Mouse (Mus musculus): ENCODE data around the gene Gamt. TPM values are rescaled to one million over a fixed set of nuclear protein-coding genes. Genes with fewer than 3 reads are reported as not detected.
"Not testable (repeated sequence)": the region's sequence is repeated elsewhere in the genome, so short reads cannot be mapped to it uniquely, and the experiment has no call there.

Gamt gene
- polyA plus RNA-seq, 1 experiment from 2014 or later = 61.2 TPM

- Histone ChIP-seq H3K4me3 (ENCODE audit: low read depth, low read length) (peak overlapping the region; percentile 94), H3K4me2 (ENCODE audit: low read length) (peak overlapping the region; percentile 91), H3K36me3 (ENCODE audit: control insufficient read depth, insufficient read depth, low read length) (peaks cover 25% of the 10 kb centered on the region), H3K27ac (ENCODE audit: low read depth) (0 out of 2 replicates have a peak overlapping the region, but pooled peaks have one; percentile 91), H3K4me1 (replicated peaks; ENCODE audit: control insufficient read depth, insufficient read depth, low read length) (peaks cover 10% of the 10 kb centered on the region)
- not testable (repeated sequence) for H3K9me3 ChIP-seq (ENCODE audit: control insufficient read depth, low read length); H3K27me3 ChIP-seq (replicated peaks; ENCODE audit: control insufficient read depth, insufficient read depth, low read length); H3K9ac ChIP-seq (ENCODE audit: low read length); ATAC-seq (replicated peaks; ENCODE audit: low FRiP score, low TSS enrichment, low read depth); DNase-seq (ENCODE audit: low spot score)
- 33% methylated on average over 3 of the region's 3 CpGs for whole genome bisulfite sequencing
Observed at GRCm38 (mm10) chr10:80248437-80248836, 12.4 kb downstream of the Gamt start.

DNA sequence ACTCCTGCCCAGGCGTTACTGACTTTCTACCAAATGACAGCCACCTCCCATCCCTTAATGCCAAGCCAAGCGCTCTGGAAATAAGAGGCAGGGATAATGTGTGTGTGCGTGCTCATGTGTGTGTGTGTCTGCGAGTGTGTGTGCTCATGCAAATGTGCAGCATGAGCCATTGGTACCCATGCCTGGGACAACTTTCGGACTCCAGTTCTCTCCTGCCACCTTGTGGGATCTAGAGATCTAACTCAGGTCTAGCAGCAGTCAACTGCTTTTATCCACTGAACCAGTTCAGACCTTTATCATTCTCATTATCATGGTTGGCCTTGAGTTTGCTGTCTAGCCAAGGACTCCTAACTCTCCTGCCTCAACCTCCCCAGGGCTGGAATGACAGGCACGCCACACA is 13.0 kb downstream of the Gamt start:
- ATAC-seq (replicated peaks; ENCODE audit: low FRiP score, low TSS enrichment, low read depth) = no peak
- H3K4me1 ChIP-seq (replicated peaks; ENCODE audit: control insufficient read depth, insufficient read depth, low read length) = peaks cover 10% of the 10 kb centered on the region
- no peak overlapping the region for H3K9ac ChIP-seq (ENCODE audit: low read length)
- H3K9me3 ChIP-seq (ENCODE audit: control insufficient read depth, low read length) = no peaks in the 10 kb centered on the region
- no peak for DNase-seq (ENCODE audit: low spot score)
- 52% methylated on average over 6 of the region's 6 CpGs for WGBS
- H3K4me2 ChIP-seq (ENCODE audit: low read length) = no peak overlapping the region
- no peak overlapping the region for H3K27ac ChIP-seq (ENCODE audit: low read depth)
- H3K36me3 ChIP-seq (ENCODE audit: control insufficient read depth, insufficient read depth, low read length) = peaks cover 25% of the 10 kb centered on the region
- no peak overlapping the region for H3K4me3 ChIP-seq (ENCODE audit: low read depth, low read length)
- no peaks in the 10 kb centered on the region for H3K27me3 ChIP-seq (replicated peaks; ENCODE audit: control insufficient read depth, insufficient read depth, low read length)

DNA sequence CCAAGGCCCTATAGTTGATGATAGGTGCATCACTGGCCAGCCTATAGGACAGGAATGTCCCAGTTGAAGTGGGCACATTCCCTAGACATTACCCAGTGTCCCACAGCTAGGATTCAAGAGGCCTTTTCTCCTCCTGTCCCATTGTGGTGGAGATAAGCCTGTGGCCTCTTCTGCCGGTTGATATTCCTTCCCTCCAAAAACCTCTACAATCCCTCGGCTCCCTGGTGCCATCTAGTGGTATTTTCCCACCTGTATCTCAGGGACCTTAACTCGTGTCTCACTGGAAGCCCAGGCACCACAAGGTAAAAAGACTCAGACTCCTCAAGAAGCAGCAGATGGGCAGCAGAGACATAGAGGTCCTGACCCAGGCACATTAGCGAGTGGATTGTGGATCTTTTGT is 15.2 kb downstream of the Gamt start:
- Histone ChIP-seq H3K36me3 (ENCODE audit: control insufficient read depth, insufficient read depth, low read length) (peaks cover 42% of the 10 kb centered on the region), H3K9ac (ENCODE audit: low read length) (no peak overlapping the region), H3K27me3 (replicated peaks; ENCODE audit: control insufficient read depth, insufficient read depth, low read length) (no peaks in the 10 kb centered on the region), H3K4me2 (ENCODE audit: low read length) (no peak overlapping the region), H3K9me3 (ENCODE audit: control insufficient read depth, low read length) (no peaks in the 10 kb centered on the region), H3K27ac (ENCODE audit: low read depth) (no peak overlapping the region), H3K4me3 (ENCODE audit: low read depth, low read length) (no peak overlapping the region), H3K4me1 (replicated peaks; ENCODE audit: control insufficient read depth, insufficient read depth, low read length) (peaks cover 10% of the 10 kb centered on the region)
- 3% methylated on average over 4 of the region's 4 CpGs for WGBS
- ATAC-seq (replicated peaks; ENCODE audit: low FRiP score, low TSS enrichment, low read depth) (peak; percentile 8; the same call in 1 of the 2 replicates), DNase-seq (ENCODE audit: low spot score) (peak; percentile 88)

DNA sequence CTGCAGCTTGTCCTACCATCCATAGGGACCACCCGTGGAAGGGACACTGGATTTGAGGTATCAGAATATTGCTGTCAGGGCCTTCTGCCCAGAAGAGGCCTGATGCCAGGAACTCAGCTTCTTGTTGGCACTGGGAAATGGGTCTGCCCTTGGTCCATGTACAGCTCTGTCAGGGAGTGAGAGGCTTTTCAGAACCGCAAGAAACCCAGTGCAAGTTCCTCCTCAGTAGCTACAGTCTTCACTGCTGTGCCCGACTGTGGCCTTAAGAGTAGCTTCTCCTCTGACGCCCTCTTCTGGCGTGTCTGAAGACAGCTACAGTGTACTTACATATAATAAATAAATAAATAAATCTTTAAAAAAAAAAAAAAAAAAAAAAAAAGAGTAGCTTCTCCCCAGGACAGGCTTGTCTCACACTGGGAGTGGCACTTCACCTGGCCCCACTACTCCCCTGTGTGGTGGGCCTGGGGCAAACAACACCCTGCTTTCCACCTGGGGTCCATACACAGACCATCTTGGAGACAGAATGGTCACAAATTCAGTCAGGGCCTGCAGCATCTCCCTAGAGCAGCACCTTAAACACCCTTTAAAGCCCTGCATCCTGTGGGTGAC is 15.9 kb downstream of the Gamt start:
- H3K4me3 ChIP-seq (ENCODE audit: low read depth, low read length) = no peak overlapping the region
- peaks cover 49% of the 10 kb centered on the region for H3K36me3 ChIP-seq (ENCODE audit: control insufficient read depth, insufficient read depth, low read length)
- H3K4me1 ChIP-seq (replicated peaks; ENCODE audit: control insufficient read depth, insufficient read depth, low read length) = peaks cover 5% of the 10 kb centered on the region; the same call in 1 of the 2 replicates
- no peak overlapping the region for H3K9ac ChIP-seq (ENCODE audit: low read length)
- no peaks in the 10 kb centered on the region for H3K27me3 ChIP-seq (replicated peaks; ENCODE audit: control insufficient read depth, insufficient read depth, low read length)
- no peak overlapping the region for H3K4me2 ChIP-seq (ENCODE audit: low read length)
- ATAC-seq (replicated peaks; ENCODE audit: low FRiP score, low TSS enrichment, low read depth) = no peak
- H3K9me3 ChIP-seq (ENCODE audit: control insufficient read depth, low read length) = no peaks in the 10 kb centered on the region
- peak; percentile 75 for DNase-seq (ENCODE audit: low spot score)
- 38% methylated on average over 5 of the region's 5 CpGs for WGBS
- no peak overlapping the region for H3K27ac ChIP-seq (ENCODE audit: low read depth)

- Histone ChIP-seq H3K9me3 (ENCODE audit: control insufficient read depth, low read length) (no peaks in the 10 kb centered on the region), H3K4me2 (ENCODE audit: low read length) (no peak overlapping the region), H3K36me3 (ENCODE audit: control insufficient read depth, insufficient read depth, low read length) (peaks cover 72% of the 10 kb centered on the region), H3K4me3 (ENCODE audit: low read depth, low read length) (no peak overlapping the region), H3K4me1 (replicated peaks; ENCODE audit: control insufficient read depth, insufficient read depth, low read length) (0 out of 2 replicates have a peak, but pooled peaks cover 4% of the 10 kb centered on the region), H3K9ac (ENCODE audit: low read length) (no peak overlapping the region), H3K27ac (ENCODE audit: low read depth) (no peak overlapping the region), H3K27me3 (replicated peaks; ENCODE audit: control insufficient read depth, insufficient read depth, low read length) (no peaks in the 10 kb centered on the region)
- DNase-seq (ENCODE audit: low spot score) (no peak), ATAC-seq (replicated peaks; ENCODE audit: low FRiP score, low TSS enrichment, low read depth) (no peak)
- WGBS = 93% methylated on average over 3 of the region's 3 CpGs
Observed at GRCm38 (mm10) chr10:80242607-80243006, 18.2 kb downstream of the Gamt start.

- Histone ChIP-seq H3K4me3 (ENCODE audit: low read depth, low read length) (no peak overlapping the region), H3K27me3 (replicated peaks; ENCODE audit: control insufficient read depth, insufficient read depth, low read length) (no peaks in the 10 kb centered on the region), H3K4me2 (ENCODE audit: low read length) (no peak overlapping the region), H3K9me3 (ENCODE audit: control insufficient read depth, low read length) (no peaks in the 10 kb centered on the region), H3K9ac (ENCODE audit: low read length) (no peak overlapping the region), H3K27ac (ENCODE audit: low read depth) (no peak overlapping the region), H3K36me3 (ENCODE audit: control insufficient read depth, insufficient read depth, low read length) (peaks cover 77% of the 10 kb centered on the region), H3K4me1 (replicated peaks; ENCODE audit: control insufficient read depth, insufficient read depth, low read length) (0 out of 2 replicates have a peak, but pooled peaks cover 4% of the 10 kb centered on the region)
- ATAC-seq (replicated peaks; ENCODE audit: low FRiP score, low TSS enrichment, low read depth) (no peak), DNase-seq (ENCODE audit: low spot score) (no peak)
- 69% methylated on average over 9 of the region's 9 CpGs for WGBS
Observed at GRCm38 (mm10) chr10:80242088-80242487, 18.7 kb downstream of the Gamt start.

DNA sequence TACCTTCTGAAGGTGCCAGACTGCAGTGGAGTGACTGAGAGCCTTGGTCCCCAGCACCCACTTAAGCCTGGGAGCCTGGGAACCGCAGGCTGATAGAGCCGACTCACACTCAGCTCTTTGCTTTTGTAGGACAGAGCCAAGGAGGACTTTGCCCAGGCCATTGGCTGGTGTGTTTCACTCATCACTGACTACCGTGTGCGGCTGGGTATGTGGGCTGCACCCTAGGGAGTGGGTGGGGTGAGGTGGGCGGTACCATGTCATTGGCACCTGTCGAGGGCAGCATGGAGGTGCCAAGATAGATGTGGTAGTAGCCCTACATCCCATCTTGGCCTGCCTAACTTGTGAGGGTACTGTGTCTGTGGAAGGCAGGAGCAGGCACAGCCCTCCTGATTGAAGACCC is 21.0 kb downstream of the Gamt start:
- no peaks in the 10 kb centered on the region for H3K27me3 ChIP-seq (replicated peaks; ENCODE audit: control insufficient read depth, insufficient read depth, low read length)
- no peak overlapping the region for H3K27ac ChIP-seq (ENCODE audit: low read depth)
- H3K9ac ChIP-seq (ENCODE audit: low read length) = no peak overlapping the region
- H3K36me3 ChIP-seq (ENCODE audit: control insufficient read depth, insufficient read depth, low read length) = peaks cover 100% of the 10 kb centered on the region
- no peaks in the 10 kb centered on the region for H3K4me1 ChIP-seq (replicated peaks; ENCODE audit: control insufficient read depth, insufficient read depth, low read length)
- H3K4me3 ChIP-seq (ENCODE audit: low read depth, low read length) = no peak overlapping the region
- 82% methylated on average over 6 of the region's 6 CpGs for WGBS
- H3K9me3 ChIP-seq (ENCODE audit: control insufficient read depth, low read length) = no peaks in the 10 kb centered on the region
- ATAC-seq (replicated peaks; ENCODE audit: low FRiP score, low TSS enrichment, low read depth) (no peak), DNase-seq (ENCODE audit: low spot score) (no peak)
- H3K4me2 ChIP-seq (ENCODE audit: low read length) = no peak overlapping the region

DNA sequence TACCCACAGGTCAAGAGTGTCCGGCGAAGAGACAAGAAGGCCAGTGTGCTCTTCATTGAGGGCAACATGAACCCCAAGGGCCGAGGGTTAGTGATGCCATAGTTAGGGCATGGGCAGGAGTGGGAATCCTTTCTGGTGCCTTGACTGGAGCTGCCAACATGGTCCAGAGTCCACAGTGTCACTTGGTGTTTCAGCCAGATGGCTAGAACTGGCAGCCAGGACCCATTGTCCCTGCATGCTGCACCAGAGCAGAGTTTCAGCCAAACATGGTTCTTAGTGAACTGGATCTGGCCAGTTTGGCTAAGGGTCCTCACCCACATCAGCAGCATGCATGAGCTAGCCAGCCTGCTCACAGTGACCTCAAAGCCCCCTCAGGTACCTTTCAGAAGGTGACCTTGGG is 22.5 kb downstream of the Gamt start:
- H3K36me3 ChIP-seq (ENCODE audit: control insufficient read depth, insufficient read depth, low read length) = peaks cover 100% of the 10 kb centered on the region
- no peak overlapping the region for H3K4me3 ChIP-seq (ENCODE audit: low read depth, low read length)
- ATAC-seq (replicated peaks; ENCODE audit: low FRiP score, low TSS enrichment, low read depth) (no peak), DNase-seq (ENCODE audit: low spot score) (no peak)
- H3K27ac ChIP-seq (ENCODE audit: low read depth) = no peak overlapping the region
- H3K27me3 ChIP-seq (replicated peaks; ENCODE audit: control insufficient read depth, insufficient read depth, low read length) = no peaks in the 10 kb centered on the region
- H3K4me2 ChIP-seq (ENCODE audit: low read length) = no peak overlapping the region
- no peaks in the 10 kb centered on the region for H3K9me3 ChIP-seq (ENCODE audit: control insufficient read depth, low read length)
- H3K4me1 ChIP-seq (replicated peaks; ENCODE audit: control insufficient read depth, insufficient read depth, low read length) = 0 out of 2 replicates have a peak, but pooled peaks cover 3% of the 10 kb centered on the region
- H3K9ac ChIP-seq (ENCODE audit: low read length) = no peak overlapping the region
- 90% methylated on average over 3 of the region's 3 CpGs for WGBS

GRCm38 (mm10) chr10:80237020-80237419 is 23.8 kb downstream of the Gamt start:
- Histone ChIP-seq H3K4me2 (ENCODE audit: low read length) (no peak overlapping the region), H3K27ac (ENCODE audit: low read depth) (no peak overlapping the region), H3K27me3 (replicated peaks; ENCODE audit: control insufficient read depth, insufficient read depth, low read length) (no peaks in the 10 kb centered on the region), H3K36me3 (ENCODE audit: control insufficient read depth, insufficient read depth, low read length) (peaks cover 100% of the 10 kb centered on the region), H3K4me1 (replicated peaks; ENCODE audit: control insufficient read depth, insufficient read depth, low read length) (0 out of 2 replicates have a peak, but pooled peaks cover 9% of the 10 kb centered on the region), H3K9ac (ENCODE audit: low read length) (no peak overlapping the region), H3K9me3 (ENCODE audit: control insufficient read depth, low read length) (no peaks in the 10 kb centered on the region), H3K4me3 (ENCODE audit: low read depth, low read length) (no peak overlapping the region)
- no peak for DNase-seq (ENCODE audit: low spot score)
- no peak for ATAC-seq (replicated peaks; ENCODE audit: low FRiP score, low TSS enrichment, low read depth)
- 92% methylated on average over 4 of the region's 4 CpGs for WGBS
